Mouse (Mus musculus) heart, adult 2 months (tissue): Measurements from ENCODE around the gene Csrp2.

Experiments
- CTCF ChIP-seq: fragments of 200-600 bp; IDR thresholded peaks from 2 replicates; pipeline ENCODE4 v1.8.1; 2022; ENCODE audit warnings: antibody characterized with exemption, mild to moderate bottlenecking, moderate library complexity
- EP300 ChIP-seq: fragments of 200-500 bp; IDR thresholded peaks from 2 replicates; pipeline ENCODE4 v1.6.1; 2011; ENCODE audit warnings: low read depth, low read length, control low read depth; ENCODE audit not compliant: insufficient read depth
- POLR2A ChIP-seq: fragments of 200-500 bp; IDR thresholded peaks from 2 replicates; pipeline ENCODE4 v1.6.1; 2011; ENCODE audit warnings: mild to moderate bottlenecking, low read depth, low read length, control low read depth; ENCODE audit not compliant: insufficient read depth

DNA sequence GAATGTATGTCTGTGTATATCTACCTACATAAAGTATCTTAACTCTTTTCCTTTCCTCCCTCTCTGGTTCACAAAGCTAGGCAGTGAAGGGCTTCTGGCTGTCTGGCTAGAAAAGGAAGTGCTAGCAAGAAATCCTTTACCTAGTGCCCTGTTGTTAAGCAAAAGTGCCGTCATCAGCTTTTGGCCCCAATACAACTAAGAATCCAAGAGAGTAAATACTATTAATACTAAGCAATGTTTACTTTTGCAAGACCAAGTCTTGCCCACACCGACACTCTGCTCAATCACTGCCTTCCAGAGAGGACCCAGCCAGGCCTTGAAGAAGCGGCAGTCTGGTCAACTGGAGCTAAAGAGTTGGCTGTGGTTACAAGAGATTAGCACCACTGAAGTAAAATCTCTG is 51.5 kb downstream of the Csrp2 start:
- TF ChIP-seq POLR2A (no peak), CTCF (no peak), EP300 (no peak)
